In the genomic region with DNA sequence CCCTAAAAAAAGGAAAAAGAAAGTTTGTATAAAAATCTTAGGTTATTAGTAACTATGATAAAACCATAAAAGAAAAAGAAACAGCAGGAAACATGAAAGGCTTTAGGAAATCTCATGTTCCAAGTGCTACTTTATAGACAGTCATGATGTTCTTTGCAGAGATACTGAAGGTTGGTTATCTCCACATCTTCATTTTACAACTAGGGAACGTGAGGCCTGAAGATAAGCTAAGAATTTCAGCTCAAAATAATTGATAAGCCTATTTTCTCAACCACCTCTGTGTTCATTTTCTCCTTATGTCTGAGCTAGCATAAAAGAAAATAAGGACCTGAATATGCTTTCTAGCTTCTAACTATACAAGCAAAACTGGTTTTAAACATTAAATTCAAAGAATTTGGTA, we compare ENCODE assay signal across 23 mouse cellular contexts. TPM values are rescaled to one million over a fixed set of nuclear protein-coding genes. Genes with fewer than 3 reads are reported as not detected.
DNase-seq lines count a peak whose midpoint lies in the region; ATAC-seq and TF ChIP-seq lines count a peak whose summit lies in the region.
"Had no signal": no experiment of that assay in that cellular context is flagged by ENCODE, and none has a peak within 500 bp of the region (broad histone marks: within the 10 kb centered on the region; RNA-seq: fewer than 3 reads in every experiment).

No protein-coding gene starts in this region.

- 14% methylated on average over 1 of the region's 1 CpGs for WGBS in liver, embryonic 13.5 days (ENCODE audit: insufficient replicate concordance)
- WGBS in liver, postnatal 0 days (ENCODE audit: insufficient replicate concordance), result 41% methylated on average over 1 of the region's 1 CpGs
- WGBS in liver, embryonic 12.5 days (ENCODE audit: insufficient replicate concordance), result 22% methylated on average over 1 of the region's 1 CpGs

- no peaks in the 10 kb centered on the region for H3K9me3 ChIP-seq in liver, embryonic 13.5 days (replicated peaks)
- no peaks in the 10 kb centered on the region for H3K9me3 ChIP-seq in liver, postnatal 0 days (ENCODE audit: low read length)
- no peaks in the 10 kb centered on the region for H3K9me3 ChIP-seq in liver, embryonic 12.5 days (replicated peaks)
- H3K9me3 ChIP-seq: embryonic facial prominence, embryonic 10.5 days; embryonic facial prominence, embryonic 12.5 days; forebrain, embryonic 13.5 days; forebrain, embryonic 15.5 days had no signal

- H3K4me1 ChIP-seq in liver, embryonic 13.5 days (replicated peaks), result peaks cover 3% of the 10 kb centered on the region
- no peaks in the 10 kb centered on the region for H3K4me1 ChIP-seq in liver, postnatal 0 days (ENCODE audit: insufficient read depth)
- H3K4me1 ChIP-seq in liver, embryonic 12.5 days, result peaks cover 13% of the 10 kb centered on the region
- H3K4me1 ChIP-seq: embryonic facial prominence, embryonic 10.5 days; embryonic facial prominence, embryonic 12.5 days; forebrain, embryonic 13.5 days; forebrain, embryonic 15.5 days had no signal

- no peak overlapping the region for H3K4me2 ChIP-seq in liver, embryonic 13.5 days
- H3K4me2 ChIP-seq in liver, postnatal 0 days (ENCODE audit: low read depth, low read length), result no peak overlapping the region
- no peak overlapping the region for H3K4me2 ChIP-seq in liver, embryonic 12.5 days
- H3K4me2 ChIP-seq: embryonic facial prominence, embryonic 12.5 days; forebrain, embryonic 13.5 days; forebrain, embryonic 15.5 days had no signal

- peak; percentile 34; the same call in 1 of the 2 replicates for ATAC-seq in liver, embryonic 13.5 days (ENCODE audit: low read depth)
- no peak for ATAC-seq in liver, postnatal 0 days
- no peak for ATAC-seq in liver, embryonic 12.5 days
- ATAC-seq: activated CD4-positive, CD25-positive, alpha-beta regulatory T cell, adult 4 months; CD4-positive, CD25-positive, alpha-beta regulatory T cell, adult 4 months; forebrain, embryonic 13.5 days; forebrain, embryonic 15.5 days; forebrain, postnatal 0 days; Patski had no signal

- no peak overlapping the region for H3K9ac ChIP-seq in liver, embryonic 13.5 days
- no peak overlapping the region for H3K9ac ChIP-seq in liver, postnatal 0 days (replicated peaks)
- H3K9ac ChIP-seq in liver, embryonic 12.5 days, result no peak overlapping the region
- H3K9ac ChIP-seq: embryonic facial prominence, embryonic 12.5 days; forebrain, embryonic 13.5 days; forebrain, embryonic 15.5 days; forebrain, postnatal 0 days had no signal

- H3K36me3 ChIP-seq in liver, embryonic 13.5 days, result peaks cover 31% of the 10 kb centered on the region
- peaks cover 34% of the 10 kb centered on the region for H3K36me3 ChIP-seq in liver, postnatal 0 days (replicated peaks; ENCODE audit: insufficient read depth, low read length)
- peaks cover 55% of the 10 kb centered on the region for H3K36me3 ChIP-seq in liver, embryonic 12.5 days

- H3K4me3 ChIP-seq in liver, embryonic 13.5 days (replicated peaks), result no peak overlapping the region
- no peak overlapping the region for H3K4me3 ChIP-seq in liver, postnatal 0 days (ENCODE audit: low read depth, low read length)
- H3K4me3 ChIP-seq in liver, embryonic 12.5 days, result no peak overlapping the region
- H3K4me3 ChIP-seq: embryonic facial prominence, embryonic 10.5 days; embryonic facial prominence, embryonic 12.5 days; forebrain, embryonic 13.5 days; forebrain, embryonic 15.5 days had no signal

- H3K27ac ChIP-seq in liver, embryonic 13.5 days, result no peak overlapping the region
- no peak overlapping the region for H3K27ac ChIP-seq in liver, postnatal 0 days (ENCODE audit: low read depth)
- H3K27ac ChIP-seq in liver, embryonic 12.5 days, result no peak overlapping the region
- H3K27ac ChIP-seq: embryonic facial prominence, embryonic 10.5 days; embryonic facial prominence, embryonic 12.5 days; forebrain, embryonic 13.5 days; forebrain, embryonic 15.5 days had no signal

- TF ChIP-seq EP300 in liver, postnatal 0 days (IDR thresholded peaks at IDR 0.05; ENCODE audit: low read depth), result peak; percentile 48; the same call in 1 of the 2 replicates

- TF ChIP-seq CTCF in liver, postnatal 0 days (IDR thresholded peaks at IDR 0.05; ENCODE audit: low read depth), result no peak

- intact Hi-C loops in left cerebral cortex, postnatal 36 days (cut with DNase I), result no loop called here

- DNase-seq in liver, embryonic 13.5 days, result no peak
- no peak for DNase-seq in liver
- no peak for DNase-seq in liver, postnatal 0 days
- no peak for DNase-seq in left cerebral cortex, postnatal 36 days (ENCODE audit: low spot score in 2 of 2)
- DNase-seq: adrenal gland, adult 8-10 months; adrenal gland, postnatal 14 days; adrenal gland, postnatal 36 days; B cell, adult 2 months; cerebellum, adult 11-12 months; cerebellum, adult 2 months; cerebellum, adult 9-10 months; cerebellum, postnatal 10 days; cerebellum, postnatal 25 days; forebrain, postnatal 0 days had no signal

- H3K27me3 ChIP-seq in liver, embryonic 13.5 days, result no peaks in the 10 kb centered on the region
- no peaks in the 10 kb centered on the region for H3K27me3 ChIP-seq in liver, postnatal 0 days (ENCODE audit: insufficient read depth, low read length)
- no peaks in the 10 kb centered on the region for H3K27me3 ChIP-seq in liver, embryonic 12.5 days (replicated peaks)
- H3K27me3 ChIP-seq: CH12.LX; embryonic facial prominence, embryonic 12.5 days; forebrain, embryonic 13.5 days; forebrain, embryonic 15.5 days; Patski had no signal

RNA-seq across cellular contexts. Expression of a gene that starts 28.1 kb away (rescaled TPM):
- polyA plus RNA-seq in liver, embryonic 13.5 days (2015; fragmentation: Nextera tagmentation; extraction: Ambion mirVana), result 186 and 213 TPM in 2 replicates
- polyA plus RNA-seq in liver, postnatal 0 days (2015; fragmentation: Nextera tagmentation; extraction: Ambion mirVana), result 96.2 and 97.3 TPM in 2 replicates
- 199 and 208 TPM in 2 replicates for polyA plus RNA-seq in liver, embryonic 12.5 days (2016; fragmentation: Nextera tagmentation; extraction: Ambion mirVana)
- total RNA-seq in left cerebral cortex, postnatal 36 days (2021), result 100 to 1,000 TPM; 121 to 123 TPM

RNA-seq across cellular contexts. Expression of a gene that starts 42.3 kb away (rescaled TPM):
- 226 and 278 TPM in 2 replicates for polyA plus RNA-seq in liver, embryonic 13.5 days (2015; fragmentation: Nextera tagmentation; extraction: Ambion mirVana)
- polyA plus RNA-seq in liver, postnatal 0 days (2015; fragmentation: Nextera tagmentation; extraction: Ambion mirVana), result 80.6 and 81.8 TPM in 2 replicates
- polyA plus RNA-seq in liver, embryonic 12.5 days (2016; fragmentation: Nextera tagmentation; extraction: Ambion mirVana), result 274 and 282 TPM in 2 replicates
- 10 to 100 TPM; 49.8 to 51.3 TPM for total RNA-seq in left cerebral cortex, postnatal 36 days (2021)
